Mouse (Mus musculus): Measurements from ENCODE around the gene Iqsec2.

DNA sequence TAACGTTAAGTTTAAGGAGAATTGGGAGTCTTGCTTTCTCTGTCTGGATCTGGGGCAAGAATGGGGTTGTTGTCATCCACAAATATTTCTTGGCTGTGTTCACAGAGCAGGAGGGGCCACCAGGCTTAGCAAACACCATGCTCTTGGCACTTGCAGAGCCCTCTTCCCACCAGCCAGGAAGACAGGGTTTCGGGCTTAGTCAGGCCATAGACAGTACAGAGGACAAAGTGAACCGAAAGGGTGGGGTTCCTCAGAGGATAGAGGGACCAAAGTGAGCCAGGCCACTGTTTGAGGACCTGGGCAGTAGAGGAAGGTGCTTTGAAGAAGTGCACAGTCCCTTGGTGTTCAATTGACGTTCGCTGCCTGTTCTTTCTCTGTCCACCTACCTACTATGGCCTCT, 4.6 kb downstream of the Iqsec2 start:
- TF ChIP-seq POLR2A (IDR thresholded peaks at IDR 0.05; ENCODE audit: low read depth, low read length) (no peak), CTCF (IDR thresholded peaks at IDR 0.05; ENCODE audit: borderline replicate concordance, insufficient read depth, low read length) (no peak)
